Mouse (Mus musculus): ENCODE measurements around the gene Syne2.
"Not testable (repeated sequence)": the region's sequence is repeated elsewhere in the genome, so short reads cannot be mapped to it uniquely, and the experiment has no call there.

Syne2 gene

DNA sequence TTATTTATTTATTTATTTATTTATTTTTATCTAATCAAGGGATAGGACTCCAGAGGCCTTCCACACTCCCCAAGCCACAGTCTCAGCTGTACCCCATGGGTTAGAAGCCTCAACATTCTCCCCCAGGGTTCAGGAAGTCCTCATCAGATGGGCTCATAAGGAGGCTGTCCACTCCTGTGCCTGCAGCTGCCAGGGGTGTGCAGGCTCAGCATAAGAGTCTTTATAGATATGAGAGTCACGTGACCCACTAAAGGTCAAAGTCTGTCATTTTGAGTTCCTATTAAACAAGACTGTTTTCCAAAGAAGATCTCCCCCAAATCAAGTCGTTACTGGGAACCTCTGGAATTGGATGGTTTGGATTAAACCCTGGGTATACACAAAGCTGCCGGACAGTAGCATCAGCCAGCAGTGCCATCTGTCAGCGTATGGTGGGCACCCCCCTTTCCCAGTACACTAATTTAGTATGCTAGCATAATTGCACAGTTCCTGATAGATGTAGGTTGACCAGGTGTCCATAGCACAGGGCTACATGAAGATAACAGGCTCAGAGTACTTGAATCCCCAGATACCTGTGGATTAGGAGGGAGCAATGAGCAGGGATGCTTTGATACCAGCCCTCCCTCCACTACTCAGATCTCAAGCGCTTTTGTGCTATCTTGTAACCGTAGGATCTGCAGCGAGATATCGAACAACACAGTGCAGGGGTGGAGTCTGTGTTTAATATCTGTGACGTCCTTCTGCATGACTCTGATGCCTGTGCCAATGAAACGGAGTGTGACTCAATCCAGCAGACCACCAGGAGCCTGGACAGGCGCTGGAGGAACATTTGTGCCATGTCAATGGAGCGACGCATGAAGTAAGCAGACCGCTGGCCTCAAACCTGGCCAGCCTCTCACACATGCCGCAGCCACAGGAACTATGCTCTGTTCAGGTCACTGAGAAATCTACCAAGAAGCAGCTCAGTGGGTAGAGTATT, 276.0 kb downstream of the Syne2 start:
- in situ Hi-C loops (cut with MboI, MseI) = no loop called here

DNA sequence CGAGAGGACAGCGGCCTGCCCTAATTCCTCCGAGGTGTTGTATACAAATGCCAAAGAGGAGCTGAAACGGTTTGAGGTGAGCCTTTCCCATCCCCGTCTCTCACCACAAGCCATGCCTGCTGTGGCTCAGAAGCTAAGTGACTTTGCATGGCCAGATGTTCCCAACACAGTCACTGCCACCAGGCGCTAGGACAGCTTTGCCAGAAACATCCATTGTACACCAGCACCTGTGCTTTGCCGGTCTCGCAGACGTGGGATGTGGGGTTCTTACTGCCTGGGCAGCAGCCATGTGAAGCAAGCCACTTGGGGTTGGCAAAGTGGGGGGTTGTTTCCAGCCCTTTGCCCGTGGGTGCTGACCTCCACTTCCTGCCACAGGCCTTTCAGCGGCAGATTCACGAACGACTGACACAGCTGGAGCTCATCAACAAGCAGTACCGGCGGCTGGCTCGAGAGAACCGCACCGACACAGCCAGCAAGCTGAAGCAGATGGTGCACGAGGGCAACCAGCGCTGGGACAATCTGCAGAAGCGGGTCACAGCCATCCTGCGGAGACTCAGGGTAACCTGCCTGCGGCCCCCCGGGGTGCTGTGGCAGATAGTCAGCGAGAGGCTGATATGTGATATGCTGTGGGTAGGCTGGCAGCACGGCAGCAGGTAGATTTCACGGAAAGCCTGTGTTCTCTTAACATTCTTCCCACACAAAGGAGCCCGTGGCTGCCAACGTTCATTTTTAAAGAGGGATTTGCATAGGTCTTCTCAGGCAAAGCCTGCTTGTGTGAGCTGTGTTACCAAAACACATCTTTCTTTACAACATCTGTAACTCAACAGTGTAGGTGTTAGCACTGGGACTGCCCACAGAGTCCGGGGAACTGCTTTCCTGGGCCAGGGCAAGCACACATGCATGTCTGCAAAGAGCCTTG, 277.4 kb downstream of the Syne2 start:
- in situ Hi-C loops (cut with MboI, MseI) = no loop called here

DNA sequence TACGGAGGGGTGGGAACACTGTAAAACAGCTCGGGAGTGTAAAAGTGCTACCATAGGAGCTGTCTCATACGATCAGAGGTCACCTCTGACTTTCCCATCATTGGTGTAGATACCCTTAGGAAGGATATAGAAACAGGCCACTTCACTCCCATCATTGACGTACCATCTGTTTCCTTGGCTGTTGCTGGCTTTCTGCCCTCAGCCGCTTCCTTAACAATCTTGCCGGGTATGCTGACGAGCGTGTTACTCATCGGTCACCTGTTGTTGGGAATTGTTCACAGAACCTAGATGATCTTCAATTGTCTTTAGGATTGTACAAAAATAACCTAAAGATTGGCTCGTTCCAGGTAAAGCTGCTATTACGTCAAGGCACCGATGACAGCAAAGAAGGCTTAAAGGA, 284.7 kb downstream of the Syne2 start:
- in situ Hi-C loops (cut with MboI, MseI) = no loop called here

DNA sequence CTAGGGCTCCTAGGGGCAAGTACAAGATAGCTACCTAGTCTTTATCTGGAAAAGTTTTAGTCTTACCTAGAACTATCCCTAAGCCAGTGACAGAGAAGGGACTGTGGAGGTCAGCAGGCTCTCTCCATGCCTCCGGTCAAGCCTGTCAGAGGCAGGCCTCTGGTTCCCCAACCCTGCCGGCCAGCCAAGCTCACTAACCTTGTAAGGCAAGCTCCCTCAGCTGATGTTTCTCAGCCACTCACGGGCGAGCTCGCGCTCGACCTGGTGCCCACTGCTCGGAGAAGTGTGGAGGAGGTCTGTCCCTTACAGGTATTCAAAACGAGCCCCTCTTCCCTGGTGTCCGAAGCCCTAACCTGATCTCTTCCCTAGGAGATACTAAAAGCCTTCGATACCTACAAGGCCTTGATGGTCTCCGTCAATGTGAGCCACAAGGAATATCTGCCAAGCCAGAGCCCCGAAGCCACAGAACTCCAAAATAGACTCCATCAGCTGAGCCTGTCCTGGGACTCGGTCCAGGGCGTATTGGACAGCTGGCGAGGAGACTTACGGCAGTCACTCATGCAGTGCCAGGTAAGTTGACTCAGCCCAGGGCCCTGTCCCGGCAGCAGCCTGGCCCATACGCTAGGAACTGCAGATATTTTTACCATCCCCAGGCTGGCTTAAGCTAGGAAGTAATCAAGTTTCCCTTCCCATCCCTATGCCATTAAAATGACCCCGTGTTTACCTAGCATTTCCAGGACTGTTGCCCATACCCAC, 286.8 kb downstream of the Syne2 start:
- in situ Hi-C loops (cut with MboI, MseI) = loop anchor here in 1 of 2 experiments (5.0 kb wide), 1 partner anchor 32 kb away; no protein-coding TSS in a partner anchor

DNA sequence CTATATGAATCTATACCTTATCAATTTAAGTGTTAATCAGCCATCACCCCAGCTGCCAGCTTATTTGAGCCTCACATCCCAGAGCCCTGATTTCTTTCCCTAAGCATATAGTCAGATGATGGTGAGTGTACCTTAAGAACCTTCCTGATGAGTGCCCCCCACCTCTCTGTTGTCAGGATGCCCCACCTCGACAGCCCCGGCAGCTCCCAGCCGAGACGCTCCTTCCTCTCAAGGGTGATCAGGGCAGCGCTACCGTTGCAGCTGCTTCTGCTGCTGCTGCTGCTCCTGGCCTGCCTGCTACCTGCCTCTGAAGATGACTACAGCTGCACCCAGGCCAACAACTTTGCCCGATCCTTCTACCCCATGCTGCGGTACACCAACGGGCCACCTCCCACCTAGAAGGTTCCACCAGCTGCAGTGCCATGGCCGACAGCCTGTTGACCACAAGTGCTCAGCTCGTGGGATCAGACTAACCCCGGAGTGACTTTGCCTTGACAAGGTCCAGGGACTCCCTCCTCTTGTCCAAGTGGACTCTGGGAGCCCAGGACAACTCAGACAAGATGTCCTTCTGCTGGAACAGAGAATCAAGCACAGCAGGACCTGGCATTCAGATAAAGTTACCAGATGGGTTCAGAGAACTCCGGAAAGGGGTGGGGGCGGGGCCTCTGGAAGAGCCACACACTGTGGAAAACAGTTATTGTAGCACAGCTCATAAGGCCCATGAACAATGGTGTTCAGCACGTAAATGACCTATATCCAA, 291.9 kb downstream of the Syne2 start:
- in situ Hi-C loops (cut with MboI, MseI) = loop anchor here in 1 of 2 experiments (5.0 kb wide), 1 partner anchor 38 kb away; no protein-coding TSS in a partner anchor

DNA sequence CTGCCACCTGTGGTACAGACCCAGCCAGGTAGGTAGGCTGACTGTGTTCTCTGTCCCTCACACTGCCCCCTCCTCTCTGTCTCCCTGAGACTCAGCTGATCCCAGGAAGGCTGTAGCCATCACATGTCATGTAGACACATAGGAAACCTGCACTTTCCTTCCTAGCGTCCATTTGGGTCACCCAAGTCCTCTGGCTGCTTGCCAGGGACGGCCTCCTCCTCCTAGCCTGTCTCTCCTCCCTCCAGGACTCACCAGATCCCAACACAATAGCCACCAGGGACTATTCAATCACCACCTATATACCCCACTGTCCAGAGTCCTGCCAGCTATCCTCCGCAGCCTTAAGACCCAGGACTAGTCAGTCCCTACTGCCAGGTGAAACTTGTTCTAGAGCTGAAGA, 293.1 kb downstream of the Syne2 start:
- in situ Hi-C loops (cut with MboI, MseI) = no loop called here

DNA sequence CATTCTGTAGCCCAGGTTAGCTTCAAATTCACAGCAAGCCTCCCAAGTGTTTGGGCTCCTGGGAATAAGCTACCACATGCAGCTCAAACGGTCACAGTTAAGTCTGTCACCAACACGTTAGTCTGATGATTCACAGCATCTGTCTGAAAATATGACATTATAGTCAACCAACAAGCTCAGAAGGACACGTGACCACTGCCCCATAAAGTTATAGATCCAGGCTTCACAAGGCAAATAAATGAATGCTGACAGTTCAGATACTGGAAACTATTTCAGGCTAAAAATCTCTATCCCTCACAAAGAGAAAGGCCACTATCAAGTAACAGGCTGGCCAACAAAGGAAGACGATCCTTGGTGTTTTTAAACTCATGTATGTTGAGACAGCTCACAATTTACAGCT, 298.6 kb downstream of the Syne2 start:
- in situ Hi-C loops (cut with MboI, MseI) = no loop called here

DNA sequence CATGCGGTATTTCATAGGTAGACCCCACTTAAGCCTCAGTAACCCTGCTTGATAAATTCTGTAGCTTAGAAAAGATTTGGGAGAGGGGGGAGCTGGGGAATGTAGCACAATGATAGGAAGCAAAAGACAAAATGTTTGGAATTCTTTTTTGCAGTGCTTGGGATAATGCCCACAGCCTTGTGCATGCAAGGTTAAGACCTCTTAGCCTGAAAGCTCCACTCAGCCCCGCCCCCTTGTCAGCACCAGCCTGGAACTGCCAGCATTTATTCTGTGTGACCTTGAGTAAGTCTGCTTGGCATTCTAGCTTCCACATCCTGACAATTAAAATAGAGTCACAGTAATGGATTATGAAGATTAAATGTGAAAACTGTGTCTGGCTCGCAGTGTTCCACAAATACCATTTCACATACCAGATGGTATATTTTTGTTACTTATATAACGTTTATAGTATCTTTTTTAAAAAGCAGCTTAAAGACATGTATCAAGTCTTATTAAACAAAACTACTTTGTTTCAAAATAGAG, 299.8 kb downstream of the Syne2 start:
- in situ Hi-C loops (cut with MboI, MseI) = no loop called here

DNA sequence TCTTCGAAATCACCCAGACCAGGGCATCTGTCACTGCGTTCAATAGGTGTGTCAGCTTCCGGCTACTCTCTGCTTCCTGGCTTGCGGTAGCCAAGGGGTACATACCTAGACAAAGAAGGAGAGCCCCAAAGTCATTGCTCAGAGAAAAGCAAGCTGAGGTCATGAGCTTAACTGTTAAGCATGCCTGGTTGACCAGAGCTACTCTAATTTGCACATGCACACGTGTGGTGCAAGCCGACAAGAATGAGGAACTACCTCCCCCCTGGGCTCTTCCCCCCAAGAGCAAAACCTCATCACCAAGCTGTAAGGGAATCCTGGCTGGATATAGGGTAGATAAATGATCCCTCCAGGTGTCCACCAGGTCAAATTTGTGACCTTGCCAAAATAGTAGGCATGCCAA, 305.3 kb downstream of the Syne2 start:
- in situ Hi-C loops (cut with MboI, MseI) = no loop called here

DNA sequence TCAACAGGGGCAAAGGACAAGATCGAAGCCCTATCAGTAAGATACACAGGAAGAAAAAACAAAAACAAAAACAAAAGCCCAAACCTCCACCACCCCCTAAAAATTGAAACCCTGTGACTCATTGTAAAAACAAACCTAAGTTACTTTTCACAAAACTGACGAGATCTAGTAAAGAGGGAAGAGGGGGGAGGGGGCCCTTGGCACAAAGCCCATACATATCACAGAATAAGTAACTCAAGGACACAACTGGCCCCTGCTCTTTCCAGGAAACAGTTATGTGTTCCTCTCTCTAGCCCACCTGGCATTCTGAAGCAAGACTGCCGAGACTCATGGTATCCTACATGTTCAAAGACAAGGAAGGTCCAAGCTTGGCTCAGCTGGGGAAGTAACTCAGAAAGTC, 310.4 kb downstream of the Syne2 start:
- in situ Hi-C loops (cut with MboI, MseI) = no loop called here

DNA sequence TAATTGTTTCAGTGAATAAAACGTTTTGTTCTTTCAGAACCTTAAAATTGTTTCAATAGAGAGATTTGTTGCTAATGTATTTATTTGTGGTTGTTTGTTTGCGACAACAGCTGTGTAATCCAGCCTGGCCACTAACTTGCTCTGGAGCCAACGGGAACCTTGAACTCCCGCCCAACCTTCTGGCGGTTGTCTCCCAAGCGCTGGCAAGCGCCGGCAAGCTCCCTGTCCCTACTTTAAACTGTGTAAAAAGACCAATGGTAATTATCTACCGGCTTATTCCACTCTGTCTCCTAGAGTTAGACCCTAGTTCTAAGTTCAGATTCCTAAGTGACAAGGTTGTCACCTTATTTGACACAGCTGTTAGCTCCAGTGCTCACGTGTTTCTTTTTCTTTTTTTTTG, 310.9 kb downstream of the Syne2 start:
- in situ Hi-C loops (cut with MboI, MseI) = no loop called here

DNA sequence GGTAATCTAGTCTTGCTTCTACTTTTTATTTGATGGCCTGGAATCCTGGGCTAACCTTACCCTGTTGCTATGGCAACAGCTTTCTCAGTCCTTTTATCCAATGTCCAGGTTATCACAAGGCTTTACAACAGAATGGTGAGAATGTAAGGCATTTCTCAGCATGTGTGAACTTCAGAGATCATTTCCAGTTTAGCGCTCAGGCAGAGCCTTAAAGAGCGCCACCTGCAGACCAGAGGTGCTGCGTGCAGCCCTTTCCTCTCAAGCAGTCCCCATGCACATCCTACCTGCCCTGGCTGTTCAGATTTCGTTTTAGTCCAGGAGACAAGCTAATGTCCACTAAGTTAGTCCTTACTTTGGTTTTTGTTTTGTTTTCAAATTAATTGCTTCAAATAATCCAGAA, 312.3 kb downstream of the Syne2 start:
- in situ Hi-C loops (cut with MboI, MseI) = no loop called here

DNA sequence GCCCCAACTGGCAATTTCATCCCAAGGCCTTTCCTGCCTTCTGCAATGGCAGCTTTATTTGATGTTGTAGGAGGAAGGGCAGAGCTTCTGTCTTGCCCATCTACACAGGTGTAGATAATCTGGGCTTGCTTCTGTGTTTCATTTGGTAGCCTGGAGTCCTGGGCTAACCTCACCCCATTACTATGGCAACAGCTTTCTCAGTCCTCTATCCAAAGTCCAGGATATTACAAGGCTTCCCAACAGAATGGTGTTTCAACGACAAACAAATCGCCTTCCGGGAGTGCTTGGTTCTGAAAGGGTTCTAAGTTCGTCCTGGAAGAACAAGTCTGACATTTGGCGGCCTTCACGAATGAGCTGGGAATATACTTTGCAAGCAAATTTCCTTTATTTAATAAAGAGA, 313.0 kb downstream of the Syne2 start:
- in situ Hi-C loops (cut with MboI, MseI) = no loop called here

DNA sequence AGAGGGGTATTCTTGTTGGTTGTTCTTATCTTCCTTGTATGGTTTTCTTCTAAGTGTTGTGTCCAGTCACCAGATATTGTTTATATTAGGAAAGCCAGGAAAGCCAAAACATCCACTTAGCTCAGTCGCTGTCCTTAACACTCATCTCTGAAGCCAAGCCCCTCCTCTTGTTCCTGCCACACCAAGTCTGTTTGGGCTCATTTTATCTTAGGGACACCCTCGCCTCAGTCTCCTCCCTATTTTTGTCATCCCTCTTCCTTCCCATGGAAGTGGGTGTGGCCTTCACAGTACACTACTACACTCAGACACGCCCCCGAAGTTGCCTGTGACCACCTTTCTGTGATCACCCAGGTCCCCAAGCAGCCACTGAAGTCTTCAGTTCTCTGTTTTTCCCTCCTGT, 314.7 kb downstream of the Syne2 start:
- in situ Hi-C loops (cut with MboI, MseI) = no loop called here

DNA sequence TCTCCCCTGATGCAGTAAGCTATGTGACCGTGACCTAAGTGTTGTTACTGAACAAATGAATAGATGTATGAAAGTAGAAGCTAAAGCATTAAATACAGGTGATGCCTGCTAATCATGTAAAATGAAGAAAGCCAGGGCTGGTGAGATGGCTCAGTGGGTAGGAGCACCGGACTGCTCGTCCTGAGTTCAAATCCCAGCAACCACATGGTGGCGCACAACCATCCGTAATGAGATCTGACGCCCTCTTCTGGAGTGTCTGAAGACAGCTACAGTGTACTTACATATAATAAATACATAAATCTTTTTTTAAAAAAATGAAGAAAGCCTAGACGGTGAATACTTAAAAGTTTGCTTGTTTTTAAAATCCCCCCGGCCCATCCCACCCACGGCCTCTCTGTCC, 315.1 kb downstream of the Syne2 start:
- in situ Hi-C loops (cut with MboI, MseI) = not testable (repeated sequence)

DNA sequence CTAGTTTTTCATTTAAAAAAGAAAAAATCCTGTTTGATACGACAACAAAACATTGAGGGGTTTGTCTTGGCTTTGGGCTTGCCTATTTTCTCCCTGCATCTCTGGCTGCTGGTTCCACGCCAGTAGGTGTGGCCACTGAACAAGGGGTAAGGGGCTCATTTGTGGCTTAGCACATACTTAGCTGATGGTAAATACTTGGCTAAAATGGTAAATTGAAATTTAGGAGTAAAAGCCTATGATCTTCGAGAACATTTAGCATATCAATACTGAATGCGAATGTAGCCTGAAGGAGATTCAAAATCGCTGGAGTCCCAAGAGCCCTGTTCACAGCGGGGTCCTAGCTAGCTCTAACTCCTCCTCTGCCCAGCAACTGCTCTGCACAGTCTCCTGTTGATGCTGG, 318.8 kb downstream of the Syne2 start:
- in situ Hi-C loops (cut with MboI, MseI) = no loop called here

DNA sequence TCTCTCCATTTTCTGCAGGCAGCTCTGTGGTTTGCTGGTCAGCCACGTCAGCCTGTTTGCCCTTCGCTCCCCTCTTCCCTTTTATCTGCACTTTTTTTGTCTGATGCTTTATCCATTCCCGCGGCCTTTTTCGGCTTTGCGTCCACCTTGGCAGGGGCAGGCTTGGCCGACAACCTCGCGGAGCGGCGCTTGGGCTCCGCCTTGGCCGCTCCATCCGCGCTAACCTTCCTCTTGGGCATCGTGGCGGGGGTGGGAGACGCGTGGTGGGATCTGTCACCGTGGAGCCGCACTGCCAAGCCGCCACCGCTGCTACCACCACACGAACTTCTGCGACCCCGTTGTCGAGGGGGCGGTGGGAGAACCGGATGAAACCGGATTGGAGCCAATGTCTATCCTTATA, 334.5 kb downstream of the Syne2 start:
- in situ Hi-C loops (cut with MboI, MseI) = loop anchor here in 1 of 2 experiments (25.0 kb wide), 1 partner anchor 1865 kb away; no protein-coding TSS in a partner anchor
